Mouse (Mus musculus) adrenal gland, postnatal 36 days (tissue): Measurements from ENCODE around the gene Gm1123. TPM values are rescaled to one million over a fixed set of nuclear protein-coding genes. Genes with fewer than 3 reads are reported as not detected.

Experiments used
- DNase-seq, 2 experiments: peaks; one replicate each; pipeline ENCODE4 v3.0.0; 2021; ENCODE audit warnings: mixed read lengths in 1 of 2
- total RNA-seq, 2 experiments: library from RNA; stranded (reverse); gene quantifications; 2 replicates each; pipeline ENCODE4 v1.2.3; 2021

The Gm1123 gene
- total RNA-seq, 2 experiments from 2014 or later: not detected

DNA sequence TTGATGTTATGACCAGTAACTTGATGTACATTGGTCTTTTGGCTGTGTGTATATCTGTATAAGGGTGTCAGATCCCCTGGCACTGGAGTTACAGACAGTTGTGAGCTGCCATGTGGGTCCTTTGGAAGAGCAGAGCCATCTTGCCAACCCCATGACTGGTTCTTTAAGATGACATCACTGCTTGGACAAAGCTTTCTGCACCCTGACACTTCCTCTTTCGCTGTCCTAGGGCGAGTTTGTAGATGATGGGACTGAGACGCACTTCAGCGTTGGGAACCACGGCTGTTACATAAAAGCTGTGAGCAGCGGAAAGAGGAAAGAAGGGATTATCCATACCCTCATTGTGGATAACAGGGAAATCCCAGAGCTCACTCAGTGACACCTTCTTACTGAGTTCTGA lies 34.2 kb downstream of the Gm1123 start:
- no peak for DNase-seq

DNA sequence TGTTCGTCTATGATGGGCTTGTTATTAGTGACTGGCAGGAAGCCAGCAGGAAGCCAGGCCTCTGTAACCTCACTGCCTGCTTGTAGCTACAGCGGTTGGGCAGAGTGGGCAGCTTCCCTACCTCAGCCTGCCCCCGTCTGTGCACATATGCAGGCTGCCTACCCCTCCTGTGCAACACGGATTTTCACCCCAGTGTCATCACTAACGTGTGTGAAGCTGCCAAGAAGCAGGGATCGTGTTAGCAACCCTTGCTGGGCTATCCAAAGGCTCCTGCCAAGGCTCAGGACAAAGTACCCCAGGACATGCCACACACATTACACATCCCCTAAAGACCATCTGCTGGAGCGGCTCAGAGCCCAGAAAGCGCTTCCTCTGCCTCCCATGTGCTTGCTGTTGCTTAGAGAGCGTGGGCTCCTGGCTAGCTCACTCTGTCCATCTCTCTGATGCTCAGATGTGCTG lies 35.6 kb downstream of the Gm1123 start:
- no peak for DNase-seq

DNA sequence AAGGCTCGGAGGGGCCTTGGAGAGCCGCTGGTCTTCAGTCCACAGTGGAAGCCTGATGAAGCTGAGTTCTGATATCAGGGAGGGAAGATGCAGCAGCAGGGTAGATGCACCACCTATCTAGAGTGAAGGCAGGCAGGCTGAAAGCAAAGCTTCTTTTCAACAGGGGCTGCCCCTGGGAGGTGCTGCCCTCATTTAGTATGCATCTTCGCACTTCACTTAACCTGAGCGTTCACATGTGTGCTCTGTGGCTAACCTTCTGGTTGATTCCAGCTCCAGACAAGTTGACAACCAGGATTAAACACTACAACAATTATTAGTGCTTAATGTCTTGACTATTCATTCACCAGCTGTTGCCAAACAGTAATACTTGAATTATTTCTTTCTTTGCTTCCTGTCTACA lies 41.4 kb downstream of the Gm1123 start:
- DNase-seq: no peak

DNA sequence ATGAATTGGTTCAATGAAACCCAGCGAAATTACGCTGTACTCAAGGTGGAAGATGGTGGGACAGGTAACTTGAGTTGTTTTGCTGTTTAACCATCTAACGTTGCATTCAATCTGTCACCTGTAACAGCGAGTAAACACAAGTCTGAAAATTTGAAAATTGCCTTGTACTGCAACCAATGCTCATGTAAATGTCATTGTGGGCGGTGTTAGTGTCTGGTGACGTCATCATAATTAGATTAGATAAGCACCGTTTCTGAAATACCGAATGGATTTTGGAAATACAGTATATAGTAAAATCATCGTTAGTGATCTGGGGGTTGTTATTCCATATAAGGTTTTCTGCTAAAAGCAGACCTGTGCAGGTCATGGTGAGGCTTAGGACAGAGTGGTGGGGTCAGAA lies 48.4 kb downstream of the Gm1123 start:
- no peak for DNase-seq

DNA sequence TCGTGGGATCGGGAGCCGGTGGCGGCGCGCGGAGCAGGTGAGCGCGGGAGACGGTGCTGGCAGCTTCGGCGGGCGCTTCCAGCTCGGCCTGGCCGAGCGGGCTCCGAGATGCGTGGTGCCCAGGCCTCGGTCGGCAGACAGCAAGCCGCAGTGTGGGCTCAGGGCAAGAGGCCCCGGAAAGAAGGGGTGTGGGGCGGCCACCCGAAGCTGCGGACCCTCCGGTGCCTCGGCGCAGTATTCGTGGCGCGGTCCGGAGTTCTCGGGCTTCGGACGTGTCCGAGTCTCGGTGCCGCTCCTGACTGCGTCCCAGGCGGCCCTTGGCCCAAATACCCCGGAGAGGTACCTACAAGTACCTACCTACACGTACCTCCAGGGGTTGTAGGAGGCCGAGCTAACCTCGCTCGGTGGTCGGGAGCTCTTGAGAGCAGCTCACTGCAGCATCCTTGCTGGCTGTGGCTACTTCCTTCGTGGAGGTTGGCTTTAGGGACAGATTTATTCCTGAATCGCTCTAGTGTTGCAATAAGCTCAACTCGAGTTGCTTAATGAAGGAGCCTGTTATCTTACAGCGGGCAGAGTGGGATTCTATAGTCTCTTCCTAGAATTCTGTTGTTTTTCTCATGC lies 48.9 kb downstream of the Gm1123 start:
- DNase-seq: no peak

DNA sequence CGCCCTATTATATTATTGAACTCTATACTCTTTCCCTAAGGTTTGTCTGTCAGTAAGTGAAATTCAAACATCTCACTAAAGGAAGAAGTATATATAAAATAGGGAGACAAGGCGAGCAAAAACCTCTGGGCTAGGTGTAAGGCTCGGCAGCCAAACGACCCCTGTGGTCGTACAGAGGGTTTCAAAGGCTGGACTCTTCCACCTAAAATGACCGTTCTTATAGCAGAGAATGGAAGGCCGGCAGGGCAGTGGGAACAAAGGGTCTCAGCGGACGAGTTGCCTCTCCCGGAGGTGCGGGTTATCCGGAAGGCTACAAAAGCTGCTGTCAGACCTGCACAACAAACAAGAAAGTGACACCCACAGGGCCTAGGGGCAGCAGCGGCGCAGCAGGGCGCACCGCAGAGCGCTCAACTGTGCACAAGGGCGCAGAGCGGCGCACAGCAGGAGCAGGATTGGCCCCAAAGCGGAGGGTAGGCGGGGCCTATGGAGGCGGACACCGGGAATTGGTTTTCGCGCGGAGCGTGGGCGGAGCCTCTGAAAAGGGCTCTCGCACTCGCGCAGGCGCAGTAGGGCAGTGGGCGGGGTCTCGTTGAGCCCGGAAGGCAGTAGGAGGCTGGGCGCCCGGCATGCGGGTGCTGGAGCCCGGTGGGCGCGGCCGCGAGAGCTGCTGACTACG lies 49.6 kb downstream of the Gm1123 start, which contains the start of gene Faim:
TSS of gene Faim (plus strand) at position 574 of the 676 bp plus-strand sequence.
- DNase-seq: peak; percentile 100

DNA sequence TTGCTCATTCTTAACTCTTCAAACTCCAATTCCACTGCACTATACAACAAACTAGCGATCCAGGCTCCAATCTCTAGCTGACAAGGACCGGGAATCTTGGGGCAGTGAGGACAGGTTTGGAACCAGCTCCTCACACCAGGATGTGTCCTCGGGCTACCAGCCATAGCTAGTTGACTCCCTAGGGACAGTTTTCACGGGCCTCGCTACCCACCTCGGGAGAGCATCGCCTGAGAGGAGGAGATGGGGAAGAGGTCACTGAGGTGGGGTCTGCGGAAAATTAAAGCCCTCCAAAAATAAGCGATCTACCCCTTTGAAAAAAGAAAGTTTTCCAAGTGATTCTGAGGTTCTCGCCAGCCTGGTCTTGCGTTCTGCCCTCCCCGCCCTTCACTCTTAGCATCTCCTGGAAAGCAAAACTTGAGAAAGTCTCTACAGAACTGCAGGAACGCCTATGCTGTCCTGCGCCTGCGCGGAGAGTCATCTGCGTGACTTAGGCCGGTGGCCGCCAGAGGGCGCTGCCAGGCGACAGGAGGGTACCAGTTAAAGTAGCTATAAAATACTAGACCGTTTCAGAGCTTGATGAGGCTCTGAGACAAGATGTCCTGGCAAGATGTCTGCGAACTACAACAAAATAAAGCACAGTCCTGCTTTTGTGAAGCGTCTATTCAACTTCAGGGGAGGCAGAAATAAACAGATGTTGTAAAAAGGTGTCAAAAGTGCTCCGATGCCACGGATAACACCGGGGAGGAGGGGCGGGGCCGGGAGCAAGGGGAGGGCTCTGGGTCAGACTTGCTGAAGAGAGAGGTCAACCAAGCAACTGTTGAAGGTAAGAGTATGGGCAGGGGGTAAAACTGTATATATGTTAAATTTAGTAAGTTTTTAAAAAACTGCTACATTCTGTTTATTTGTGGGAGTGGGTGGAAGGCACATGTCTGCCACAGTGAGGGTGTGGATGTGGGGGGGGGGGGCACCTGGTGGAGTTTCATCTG lies 55.8 kb downstream of the Gm1123 start:
- DNase-seq: peak; percentile 91 to 94

DNA sequence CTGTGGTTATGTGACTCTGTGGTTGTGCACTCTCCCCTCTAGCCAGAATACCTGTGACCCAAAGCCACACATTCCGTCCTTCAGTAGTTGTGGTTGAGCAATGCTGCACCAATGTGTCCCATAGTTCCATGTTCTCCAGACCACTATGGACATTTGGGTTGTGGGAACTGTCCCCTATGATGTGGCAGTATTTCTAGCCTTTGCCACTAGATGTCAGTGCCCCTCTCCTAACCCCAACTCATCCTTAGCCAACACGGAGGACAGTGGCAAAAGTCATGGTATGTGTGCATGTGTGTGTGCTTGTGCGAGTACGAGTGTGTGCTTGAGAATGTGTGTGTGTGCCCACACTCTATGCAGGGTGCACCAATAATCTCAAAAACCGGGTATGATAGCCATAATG lies 59.0 kb downstream of the Gm1123 start:
- no peak for DNase-seq

DNA sequence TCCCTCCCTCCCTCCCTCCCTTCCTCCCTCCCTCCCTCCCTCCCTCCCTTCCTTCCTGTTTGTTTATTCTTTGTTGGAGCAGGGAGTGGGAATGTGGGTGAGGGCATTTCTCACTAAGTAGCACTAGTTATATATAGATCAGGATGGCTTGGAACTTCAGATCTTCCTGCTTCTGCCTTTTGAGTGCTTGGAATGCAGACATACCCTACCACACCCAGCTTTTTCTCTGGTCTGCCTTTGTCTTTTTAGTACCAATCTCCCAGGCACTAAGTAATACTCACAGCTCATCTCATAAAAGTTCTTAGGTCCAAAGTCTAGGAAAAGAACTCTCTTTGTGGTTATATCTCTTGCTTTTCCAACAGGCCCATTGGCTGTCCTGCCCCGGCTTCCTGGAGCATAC lies 59.4 kb downstream of the Gm1123 start:
- DNase-seq: no peak

DNA sequence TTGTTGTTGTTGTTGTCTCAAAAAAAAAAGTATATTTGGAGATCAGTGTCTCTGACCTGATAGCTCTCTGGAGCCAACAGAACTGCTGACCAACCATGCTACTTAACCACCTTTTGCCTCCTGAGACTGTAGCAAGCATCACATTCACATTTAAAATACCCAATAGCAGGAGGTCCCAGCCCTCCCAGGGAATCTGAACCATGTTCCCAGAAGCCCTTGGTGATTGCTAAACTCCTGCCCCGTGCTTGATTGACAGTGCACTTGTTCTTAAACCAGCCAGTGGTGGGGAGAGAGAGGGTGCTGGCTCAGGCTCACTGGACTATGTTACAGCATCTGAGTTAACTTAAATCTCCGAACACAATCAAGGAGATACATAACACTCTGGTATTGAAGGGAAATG lies 60.6 kb downstream of the Gm1123 start:
- DNase-seq: no peak

DNA sequence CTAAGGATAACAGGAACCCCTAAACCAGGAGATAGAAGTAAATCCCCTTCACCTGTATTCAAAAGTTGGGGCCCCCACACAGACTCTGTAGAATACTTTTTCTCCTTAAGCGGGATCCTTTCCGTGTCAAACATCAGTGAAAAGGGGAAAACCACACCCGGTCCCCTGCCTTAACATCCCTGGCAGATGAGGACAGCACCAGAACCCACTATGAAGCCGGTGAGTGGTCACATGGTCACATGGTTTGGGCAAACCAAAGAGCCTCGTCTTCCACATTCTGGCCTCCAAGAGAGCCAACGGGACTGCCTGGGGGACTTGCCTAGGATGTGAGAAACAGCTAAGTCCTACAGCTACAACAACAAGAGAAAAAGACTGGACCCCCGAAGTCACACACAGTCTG lies 62.0 kb downstream of the Gm1123 start:
- no peak for DNase-seq

DNA sequence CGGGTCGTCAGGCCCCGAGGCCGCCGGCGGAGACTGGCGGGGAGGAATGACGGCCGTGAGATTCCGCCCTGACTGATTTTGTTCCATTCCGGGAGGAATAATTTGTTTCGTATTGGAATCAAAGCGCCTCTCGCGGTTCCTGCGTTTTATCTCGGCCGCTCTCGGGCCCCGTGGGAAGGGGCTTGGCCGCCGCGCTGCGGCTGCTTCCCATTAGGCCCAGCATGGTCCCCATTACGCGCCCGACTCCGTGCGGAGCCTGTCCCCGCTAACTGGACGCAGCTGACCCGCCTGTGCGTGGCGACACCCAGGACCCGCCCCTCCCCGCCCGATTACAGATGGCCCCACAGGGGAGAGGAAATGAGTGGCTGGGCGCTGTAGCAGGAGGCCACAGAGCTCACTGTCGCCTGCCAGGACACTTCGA lies 62.4 kb downstream of the Gm1123 start:
- peak in 1 of 2 experiments; percentile 32 for DNase-seq

DNA sequence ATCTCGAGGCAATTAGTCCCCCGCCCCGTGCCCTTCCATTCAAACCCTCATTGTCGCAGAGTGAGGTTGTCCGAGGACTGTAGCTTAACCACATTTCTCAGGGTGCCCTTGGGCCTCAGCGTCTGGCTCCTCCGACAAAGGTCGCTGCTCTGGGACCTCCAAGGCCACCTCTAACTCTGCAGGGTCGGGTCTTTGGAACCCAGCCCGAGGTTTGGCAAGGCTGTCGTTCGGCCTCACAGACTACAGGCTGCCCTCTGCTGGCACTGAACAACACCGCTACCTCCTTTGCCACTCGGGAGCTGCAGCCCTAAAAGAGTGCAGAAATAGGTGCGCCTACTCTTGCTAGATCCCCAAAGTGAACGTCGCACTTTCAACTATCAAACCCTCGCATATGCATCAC lies 70.4 kb downstream of the Gm1123 start:
- peak; percentile 68 to 76 for DNase-seq

DNA sequence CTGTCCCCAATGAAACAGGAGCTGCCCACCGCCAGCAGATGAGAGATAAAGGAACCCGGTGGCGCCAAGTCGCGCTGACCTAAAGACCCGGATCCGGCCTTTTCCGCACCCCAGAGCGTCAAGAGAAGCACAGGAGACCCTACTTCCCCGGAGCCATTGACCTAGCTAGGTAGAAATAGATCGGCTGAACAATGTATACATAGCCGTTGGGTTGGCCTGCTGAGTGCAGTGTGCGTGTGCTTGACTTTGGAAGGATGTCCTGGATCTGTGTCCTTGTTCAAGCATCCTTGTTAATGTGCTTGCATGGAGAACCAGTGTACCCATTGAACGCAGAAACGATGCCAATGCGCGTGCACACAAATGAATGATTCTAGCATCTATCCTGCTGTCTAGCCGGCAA lies 71.9 kb downstream of the Gm1123 start:
- no peak for DNase-seq

DNA sequence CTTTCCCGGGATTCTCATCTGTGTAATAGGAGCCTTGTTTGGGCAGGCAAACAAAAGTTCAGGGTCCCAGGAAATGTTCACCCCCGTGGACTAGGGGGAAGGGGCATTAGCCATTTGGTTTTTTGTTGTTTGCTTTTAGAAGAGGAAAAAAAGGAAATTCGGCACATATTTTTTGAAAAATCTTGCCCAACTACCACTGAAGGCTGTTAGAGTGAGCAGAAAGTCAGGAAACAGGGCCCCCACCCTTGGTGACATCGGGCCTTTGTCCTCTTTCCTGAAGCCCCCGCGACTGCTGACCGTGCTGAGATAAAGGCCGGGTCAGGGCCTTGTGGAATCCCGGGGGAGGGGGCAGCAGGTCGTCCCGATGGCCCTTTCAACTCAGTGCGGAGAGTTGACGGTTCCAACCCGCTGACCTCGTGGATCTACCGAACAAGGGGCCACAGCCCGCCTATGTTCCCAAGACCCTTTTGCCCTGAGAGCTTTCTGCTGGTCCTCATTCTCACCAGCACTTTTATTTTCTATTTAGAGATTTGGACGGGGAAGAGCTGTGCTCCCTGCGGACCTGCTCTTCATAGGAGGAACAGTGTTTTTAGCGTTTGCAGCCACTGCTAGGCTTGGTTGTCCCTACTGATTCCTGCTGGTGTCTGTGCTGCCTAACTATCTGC lies 72.9 kb downstream of the Gm1123 start:
- no peak for DNase-seq

DNA sequence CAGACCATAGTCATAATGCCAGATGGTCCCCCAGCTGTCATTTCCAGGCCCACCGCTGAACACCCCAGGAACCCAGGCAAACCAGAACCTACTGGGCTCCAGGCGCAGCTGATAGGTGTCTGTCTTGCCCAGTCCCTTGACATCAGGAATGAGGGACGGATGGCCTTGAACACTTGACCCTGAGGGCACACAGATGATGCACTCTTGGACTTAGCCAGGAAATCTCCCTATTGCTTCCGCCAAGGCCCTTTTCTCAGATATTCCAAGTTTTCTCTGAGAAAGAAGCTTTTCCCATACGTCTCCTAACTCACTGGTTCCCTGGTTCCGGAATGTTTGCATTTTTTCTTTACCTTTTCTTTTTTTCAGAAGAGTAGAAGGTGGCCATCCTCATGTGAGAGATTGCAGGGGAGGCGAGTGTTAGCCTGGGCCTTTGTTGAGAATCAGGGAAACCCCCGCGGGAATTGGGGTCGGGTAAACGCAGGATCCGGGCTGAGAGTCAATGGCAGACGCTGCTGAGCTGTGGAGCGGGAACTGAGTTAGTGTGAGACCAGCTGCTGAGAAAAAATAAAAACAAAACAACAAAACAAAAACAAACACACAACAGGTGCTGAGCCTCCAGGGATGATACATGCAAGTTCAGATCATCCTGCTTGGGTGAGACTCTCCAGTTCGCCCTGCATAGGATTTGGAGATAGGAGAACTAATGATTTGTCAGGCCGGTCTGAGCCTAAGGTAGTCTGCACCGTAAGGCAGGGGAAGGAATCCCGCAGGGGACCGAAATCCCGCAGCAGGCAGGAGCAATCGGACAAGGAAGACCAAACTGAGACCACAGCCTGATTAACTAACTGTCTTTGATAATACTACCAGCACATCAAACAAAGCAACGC lies 73.7 kb downstream of the Gm1123 start:
- no peak for DNase-seq

DNA sequence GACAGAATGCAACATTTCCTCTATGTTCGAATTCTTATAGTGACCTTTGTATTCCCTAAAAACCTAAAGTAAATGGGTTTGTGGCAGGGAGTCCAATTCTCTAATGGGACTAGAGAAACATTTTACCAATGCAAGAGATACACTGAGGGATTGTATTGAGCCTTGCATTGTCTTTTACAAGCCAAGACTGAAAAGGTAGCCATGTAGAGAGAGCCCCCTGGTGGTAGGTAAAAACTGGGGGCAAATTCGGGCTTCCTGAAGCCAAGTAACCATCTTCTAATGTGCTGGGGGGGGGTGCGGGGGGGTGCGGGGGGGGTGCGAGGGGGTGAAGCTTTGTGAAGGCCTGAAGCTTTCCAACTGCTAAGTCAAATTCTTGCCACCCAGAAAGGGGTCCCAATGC lies 75.2 kb downstream of the Gm1123 start:
- DNase-seq: no peak

DNA sequence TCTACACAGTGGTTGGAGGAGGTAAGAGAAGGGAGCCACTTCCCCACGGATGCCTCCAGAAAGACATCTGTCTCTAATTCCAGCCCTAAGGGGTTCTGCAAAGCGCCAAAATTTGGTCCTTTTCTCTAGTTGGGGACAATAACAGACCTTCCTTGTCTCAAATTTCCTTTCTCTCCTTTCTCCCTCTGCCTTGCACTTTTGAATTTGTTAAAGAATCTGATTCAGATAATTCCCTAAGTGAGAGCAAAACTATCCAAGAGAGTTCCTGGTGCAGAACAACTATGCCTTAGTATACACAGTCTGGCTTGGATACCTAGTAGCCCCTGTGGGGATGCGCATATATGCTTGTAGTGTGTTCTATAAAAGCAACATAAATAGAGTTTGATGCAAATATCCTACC lies 75.7 kb downstream of the Gm1123 start:
- no peak for DNase-seq

DNA sequence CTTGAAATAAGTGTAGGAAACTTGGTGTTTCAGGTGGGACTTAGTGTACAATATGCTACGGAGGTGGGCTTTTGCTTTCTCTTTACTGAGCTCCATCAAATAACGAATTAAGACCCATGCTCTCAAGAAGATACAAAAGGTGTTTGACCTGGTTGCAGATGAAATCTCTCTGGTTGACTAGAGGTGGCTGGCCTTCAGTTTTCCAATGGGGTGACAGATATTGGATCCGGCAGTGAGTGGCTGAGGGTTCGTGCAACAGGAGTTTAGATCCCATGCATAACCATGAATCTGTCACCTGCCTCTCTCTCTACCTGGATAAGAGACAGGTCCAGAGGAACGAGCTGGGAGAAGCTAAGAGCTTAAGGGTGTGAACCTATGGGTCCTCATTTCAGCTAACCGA lies 76.9 kb downstream of the Gm1123 start:
- no peak for DNase-seq

DNA sequence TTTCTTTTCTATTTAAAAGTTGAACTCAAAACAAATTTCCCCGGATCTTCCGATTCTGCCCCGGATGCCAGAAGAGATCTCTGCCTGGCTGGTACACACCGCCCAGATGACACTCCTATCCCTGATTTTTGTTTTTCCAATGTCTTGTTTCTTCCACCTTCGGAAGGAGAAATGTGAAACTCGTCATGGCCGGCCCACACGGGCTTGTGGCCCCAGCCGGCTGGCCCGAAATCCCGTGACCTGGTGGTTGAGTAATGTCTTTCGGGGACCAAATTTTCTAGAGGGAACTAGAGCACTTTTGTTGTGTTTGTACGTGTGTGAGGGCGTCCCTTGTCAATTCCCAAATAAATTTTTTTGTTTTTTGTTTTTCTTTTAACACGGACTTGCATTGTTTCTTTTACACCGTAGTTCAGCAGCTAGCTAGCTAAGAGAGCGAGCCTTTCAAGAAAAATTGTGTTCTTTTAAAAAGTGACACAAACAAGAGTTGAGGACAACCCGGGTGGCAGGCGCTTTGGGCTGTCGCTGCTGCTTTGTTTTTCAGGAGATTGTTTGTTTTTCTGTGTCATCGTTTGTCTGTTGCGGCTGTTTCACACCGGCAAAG lies 77.7 kb downstream of the Gm1123 start:
- DNase-seq: no peak
